Mouse (Mus musculus) kidney, embryonic 16.5 days (tissue): ENCODE measurements at regions not wholly inside any gene's neighbourhood (a gene's known extent, or its start where the extent isn't known, plus 50 kb on each side); places are given as distances from the start of the nearest gene placed in this dataset.

Experiments
- ATAC-seq: fragments of 200-750 bp; cut with Nextera tagmentation; 2 replicates; pipeline ENCODE4 v1.8.0; 2017; ENCODE audit warnings: moderate TSS enrichment; ENCODE audit not compliant: low FRiP score, low TSS enrichment
- H3K27ac ChIP-seq: fragments of 300-500 bp; sonication (generic); 2 replicates; pipeline ENCODE4 v1.5.1; 2014; ENCODE audit warnings: low read length
- H3K27me3 ChIP-seq: fragments of 300-500 bp; sonication (generic); 2 replicates; pipeline ENCODE4 v1.6.1; 2014; ENCODE audit warnings: low read length, control low read depth, mixed read lengths; ENCODE audit not compliant: insufficient read depth
- H3K36me3 ChIP-seq: fragments of 300-500 bp; sonication (generic); 2 replicates; pipeline ENCODE4 v1.6.1; 2014; ENCODE audit warnings: low read length, control low read depth, mixed read lengths; ENCODE audit not compliant: insufficient read depth
- H3K4me1 ChIP-seq: fragments of 300-500 bp; sonication (generic); 2 replicates; pipeline ENCODE4 v1.6.1; 2014; ENCODE audit warnings: low read length, control low read depth, mixed read lengths; ENCODE audit not compliant: insufficient read depth
- H3K4me2 ChIP-seq: fragments of 300-500 bp; sonication (generic); replicated peaks from 2 replicates; pipeline ENCODE4 v1.6.1; 2014; ENCODE audit warnings: low read depth, low read length
- H3K4me3 ChIP-seq: fragments of 300-500 bp; sonication (generic); 2 replicates; pipeline ENCODE4 v1.5.1; 2014; ENCODE audit warnings: mild to moderate bottlenecking, low read length
- H3K9ac ChIP-seq: fragments of 300-500 bp; sonication (generic); replicated peaks from 2 replicates; pipeline ENCODE4 v1.6.1; 2014; ENCODE audit warnings: low read length
- H3K9me3 ChIP-seq: fragments of 300-500 bp; sonication (generic); 2 replicates; pipeline ENCODE4 v1.6.1; 2016; ENCODE audit warnings: low read length, control low read depth
- WGBS: fragments of 180-500 bp; shearing (Covaris S2); extraction: QIAGEN DNeasy Blood & Tissue Kit; methylation state at CpG from one replicate; pipeline ENCODE4 v1.1.7; 2014; 5-methylcytosine and 5-hydroxymethylcytosine counted together

DNA sequence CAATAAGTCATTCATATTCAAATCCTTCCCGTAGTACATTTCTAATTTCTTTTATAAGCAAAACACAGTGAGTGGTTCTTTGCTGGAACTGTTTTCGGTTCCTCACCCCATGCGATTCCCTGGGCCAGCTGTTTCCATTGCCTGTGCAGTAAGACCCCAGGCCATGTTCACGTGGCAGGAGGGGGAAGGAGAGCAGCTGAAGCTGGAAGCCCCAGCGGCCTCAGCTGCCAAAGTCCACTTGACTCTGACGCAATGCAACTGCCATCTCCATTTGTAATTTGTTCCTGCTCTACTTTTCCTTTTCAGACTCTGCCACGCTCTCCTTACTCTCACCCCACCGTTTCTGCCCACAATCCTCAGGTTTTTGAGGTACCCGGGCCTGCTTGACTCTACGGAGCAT is 91.1 kb upstream of the Agtr2 start:
- Histone ChIP-seq H3K36me3 (no peaks in the 10 kb centered on the region), H3K4me2 (no peak overlapping the region), H3K27me3 (no peaks in the 10 kb centered on the region), H3K4me1 (no peaks in the 10 kb centered on the region), H3K4me3 (no peak overlapping the region), H3K27ac (no peak overlapping the region), H3K9me3 (no peaks in the 10 kb centered on the region), H3K9ac (no peak overlapping the region)
- ATAC-seq, result no peak
- WGBS, result 69% methylated on average over 10 of the region's 10 CpGs

DNA sequence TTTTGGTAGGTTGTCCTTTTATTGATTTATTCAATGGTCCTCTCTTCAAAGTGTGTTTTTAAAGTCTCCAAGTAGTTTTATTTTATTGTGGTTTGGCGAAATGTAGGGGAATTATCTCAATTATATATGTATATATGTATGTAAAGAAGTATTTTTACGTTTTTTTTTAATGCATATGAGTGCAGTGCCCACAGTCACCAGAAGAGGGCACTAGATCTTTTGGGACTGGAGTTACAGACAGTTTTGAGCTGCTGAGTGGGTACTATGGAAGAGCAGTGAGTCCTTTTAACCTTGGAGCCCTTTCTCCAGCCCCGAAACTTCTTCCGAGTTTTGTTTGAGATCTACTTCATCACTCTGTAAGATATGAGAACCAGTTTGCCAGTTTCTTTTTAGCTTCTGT is 59.5 kb upstream of the Agtr2 start:
- H3K4me3 ChIP-seq, result no peak overlapping the region
- no peak overlapping the region for H3K27ac ChIP-seq
- H3K36me3 ChIP-seq, result no peaks in the 10 kb centered on the region
- no peaks in the 10 kb centered on the region for H3K4me1 ChIP-seq
- H3K27me3 ChIP-seq, result no peaks in the 10 kb centered on the region
- no peaks in the 10 kb centered on the region for H3K9me3 ChIP-seq
- H3K4me2 ChIP-seq, result no peak overlapping the region
- ATAC-seq, result no peak
- no peak overlapping the region for H3K9ac ChIP-seq
- WGBS, result 60% methylated on average over 4 of the region's 4 CpGs

DNA sequence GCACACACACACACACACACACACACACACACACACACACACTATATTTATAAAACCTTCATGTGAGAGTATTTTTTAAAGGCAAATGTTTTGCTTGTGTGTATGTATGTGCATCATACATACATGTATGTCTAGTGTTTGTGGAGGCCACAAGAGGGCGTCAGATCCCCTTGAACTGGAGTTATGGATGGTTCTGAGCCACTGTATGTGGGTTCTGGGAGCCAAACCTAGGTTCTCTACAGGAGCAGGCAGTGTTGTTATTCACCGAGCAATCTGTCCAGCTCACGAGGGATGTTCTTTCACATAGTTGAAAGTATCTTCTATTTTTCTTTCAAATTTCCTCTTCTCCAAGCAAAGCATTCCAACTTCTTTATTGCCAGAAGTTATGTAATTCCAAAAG is 56.3 kb upstream of the Agtr2 start:
- H3K9me3 ChIP-seq, result no peaks in the 10 kb centered on the region
- no peak overlapping the region for H3K4me3 ChIP-seq
- ATAC-seq, result no peak
- no peaks in the 10 kb centered on the region for H3K27me3 ChIP-seq
- no peak overlapping the region for H3K27ac ChIP-seq
- no peak overlapping the region for H3K9ac ChIP-seq
- H3K36me3 ChIP-seq, result no peaks in the 10 kb centered on the region
- 64% methylated on average over 3 of the region's 3 CpGs for WGBS
- H3K4me2 ChIP-seq, result no peak overlapping the region
- no peaks in the 10 kb centered on the region for H3K4me1 ChIP-seq

DNA sequence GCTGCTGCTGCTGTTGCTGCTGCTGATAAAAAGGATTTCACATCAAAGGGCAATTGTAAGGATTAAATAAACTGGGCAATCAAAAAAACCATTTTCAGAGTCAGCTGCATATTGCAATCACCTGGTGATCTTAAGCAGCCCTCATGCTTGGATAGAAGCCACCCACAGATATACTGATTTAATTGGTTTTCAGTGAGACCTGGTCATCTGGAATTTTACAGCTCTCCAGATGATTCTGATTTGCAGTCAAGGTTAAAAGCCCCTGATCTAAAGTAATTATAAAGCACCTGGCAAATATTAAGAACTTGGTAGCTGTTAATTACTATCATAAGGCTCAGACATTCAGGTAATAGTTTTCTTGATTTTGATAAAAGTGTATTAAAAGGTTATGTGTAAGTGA is 50.8 kb upstream of the Agtr2 start:
- no peaks in the 10 kb centered on the region for H3K9me3 ChIP-seq
- no peak overlapping the region for H3K4me2 ChIP-seq
- H3K27ac ChIP-seq, result no peak overlapping the region
- no peak overlapping the region for H3K4me3 ChIP-seq
- no peak overlapping the region for H3K9ac ChIP-seq
- ATAC-seq, result no peak
- H3K27me3 ChIP-seq, result no peaks in the 10 kb centered on the region
- H3K36me3 ChIP-seq, result no peaks in the 10 kb centered on the region
- no peaks in the 10 kb centered on the region for H3K4me1 ChIP-seq
